Mouse (Mus musculus) layer of hippocampus, adult 9-10 months (tissue): Measurements from ENCODE around the gene Qprt.
A peak's percentile ranks its signal among the peaks of the same experiment; 100 is the strongest.

Experiments used
- DNase-seq: peaks from one replicate; pipeline ENCODE4 v3.0.0; 2022; ENCODE audit warnings: low spot score

Qprt gene

GRCm38 (mm10) chr7:127133125-127133524 is 11.1 kb upstream of the Qprt start:
- no peak for DNase-seq

DNA sequence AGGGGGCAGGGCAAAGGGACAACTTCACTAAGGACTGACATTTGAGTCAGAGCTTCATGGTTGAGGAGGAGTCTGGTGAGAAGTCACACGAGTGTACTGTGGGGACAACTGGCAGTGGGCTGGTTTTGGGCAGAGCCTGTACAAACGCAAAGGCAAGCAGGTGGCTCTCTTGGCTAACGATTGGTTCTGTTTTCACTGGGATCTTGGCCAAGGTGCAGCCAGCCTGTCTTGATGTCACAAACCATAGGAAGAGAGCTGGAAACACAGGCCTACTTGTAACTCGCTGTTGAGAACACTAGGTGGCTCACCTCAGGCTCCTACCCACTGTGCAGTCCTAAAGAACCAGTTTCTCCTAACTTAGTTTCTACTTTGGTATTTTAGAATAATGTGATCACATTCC is 7.6 kb upstream of the Qprt start:
- peak; percentile 60 for DNase-seq

DNA sequence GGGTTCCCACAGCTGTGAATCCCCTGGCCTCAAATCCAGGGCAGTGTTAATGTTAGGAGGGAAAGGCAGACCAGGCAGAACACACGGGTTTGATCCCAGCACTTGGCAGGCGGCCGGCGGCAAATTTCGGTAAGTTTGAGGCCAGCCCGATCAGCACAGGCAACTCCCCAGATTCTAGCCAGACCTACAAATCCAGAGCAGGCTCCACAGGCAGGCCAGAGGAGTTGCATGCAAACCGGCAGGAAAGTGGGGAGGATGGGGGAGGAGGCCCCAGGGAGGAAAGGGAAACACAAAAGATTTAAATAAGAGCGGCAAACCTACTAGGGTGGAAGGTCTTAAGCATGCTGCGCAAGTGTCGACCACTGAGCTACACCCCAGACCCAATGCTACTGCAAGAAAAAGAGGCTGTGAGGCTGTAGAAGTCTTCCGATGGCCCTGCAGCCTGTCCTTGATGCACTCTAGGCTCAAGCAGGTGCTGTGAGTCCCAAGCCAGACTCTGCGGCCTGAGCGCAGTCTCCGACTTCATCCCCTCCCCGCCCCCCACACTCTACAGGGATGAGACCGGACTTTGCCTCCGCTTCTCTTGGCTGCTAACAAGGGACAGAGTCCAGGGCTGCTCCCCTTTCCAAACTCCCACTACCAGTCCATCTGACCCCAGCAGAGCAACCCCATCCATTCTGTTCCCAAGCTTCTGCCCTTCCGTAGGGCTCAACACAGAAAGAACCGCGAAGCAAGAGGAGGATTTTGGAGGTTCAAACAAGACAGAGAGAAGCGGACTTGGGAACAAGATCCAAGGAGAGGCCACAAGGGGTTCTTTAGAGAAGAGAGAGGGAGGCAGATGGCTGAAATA is 740 bp downstream of the Qprt start:
- no peak for DNase-seq

- no peak for DNase-seq
Observed at GRCm38 (mm10) chr7:127118671-127119445, 3.2 kb downstream of the Qprt start.

GRCm38 (mm10) chr7:127117948-127118347 is 4.1 kb downstream of the Qprt start:
- DNase-seq, result no peak

DNA sequence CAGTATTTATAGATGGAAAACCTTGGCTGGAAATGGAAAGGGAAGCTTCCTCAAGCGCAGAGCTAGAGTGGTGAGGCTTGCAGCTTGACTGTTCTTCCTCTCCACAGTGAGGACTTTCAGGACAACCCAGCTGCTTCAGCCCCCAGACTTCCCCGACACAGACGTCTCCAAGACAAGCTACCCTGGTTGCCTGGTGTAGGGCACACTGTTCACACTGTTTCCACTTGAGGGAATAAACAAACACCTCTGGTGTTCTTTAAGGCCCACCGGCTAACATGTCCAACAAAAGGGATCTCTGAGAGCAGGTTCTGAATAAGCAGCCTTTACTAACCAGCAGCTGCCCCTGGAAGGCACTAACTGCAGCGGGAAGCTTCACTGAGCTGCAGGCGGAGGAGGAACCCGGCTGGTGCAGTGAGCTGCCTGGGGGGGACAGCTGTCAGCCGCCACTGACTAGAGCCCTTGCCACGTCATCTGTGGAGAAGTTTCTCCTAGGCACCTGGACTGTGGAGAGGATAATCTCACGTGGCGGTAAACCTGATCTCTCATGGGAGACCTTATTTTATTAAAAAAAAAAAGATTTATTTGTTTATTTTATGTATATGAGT is 5.6 kb downstream of the Qprt start:
- DNase-seq, result no peak

DNA sequence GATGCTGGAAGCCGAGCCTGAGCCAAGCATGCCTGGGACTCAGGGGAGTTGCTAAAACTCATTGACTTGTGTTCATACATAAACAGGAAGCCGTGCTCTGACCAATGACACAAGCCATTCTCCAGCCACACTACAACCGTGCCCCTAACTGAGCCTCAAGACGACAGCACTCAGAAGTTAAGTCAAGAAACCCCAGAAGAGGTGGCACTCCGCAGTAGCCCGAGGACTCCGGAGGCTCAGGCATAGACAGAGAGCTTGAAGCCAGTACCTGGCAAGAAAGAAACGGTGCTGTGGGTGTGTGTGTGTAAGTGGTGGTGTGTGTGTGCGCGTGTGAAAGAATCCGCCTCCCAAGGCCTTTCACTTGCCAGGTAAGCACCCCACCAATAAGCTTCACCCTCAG is 7.1 kb downstream of the Qprt start:
- no peak for DNase-seq

DNA sequence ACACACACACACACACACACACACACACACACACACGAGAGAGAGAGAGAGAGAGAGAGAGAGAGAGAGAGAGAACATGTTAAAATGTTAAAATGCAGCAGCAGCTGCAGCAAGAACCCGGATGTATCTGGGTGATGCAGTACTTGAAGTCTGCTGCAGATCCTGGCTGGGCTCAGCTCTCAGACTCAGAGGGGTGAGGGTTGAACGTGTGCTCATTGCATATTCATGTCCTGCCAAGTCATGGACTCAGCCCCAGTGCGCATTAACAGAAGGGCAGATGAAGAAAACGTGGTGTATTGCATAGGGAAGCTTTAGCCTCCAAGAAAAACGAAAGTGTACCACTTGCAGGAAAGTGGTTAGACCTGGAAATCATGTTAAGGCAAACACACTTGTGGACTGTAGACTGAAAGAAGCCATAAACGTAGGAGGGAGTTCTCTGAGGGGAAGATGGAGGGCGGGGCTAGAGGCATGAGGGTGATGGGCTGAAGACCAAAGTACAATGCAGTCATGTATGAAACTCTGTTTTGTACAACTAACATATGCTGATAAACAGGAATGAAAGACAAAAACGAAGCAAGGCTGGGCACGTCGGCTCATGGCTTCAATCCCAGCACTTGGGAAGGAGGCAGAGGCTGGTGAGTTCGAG is 8.3 kb downstream of the Qprt start:
- DNase-seq, result no peak

DNA sequence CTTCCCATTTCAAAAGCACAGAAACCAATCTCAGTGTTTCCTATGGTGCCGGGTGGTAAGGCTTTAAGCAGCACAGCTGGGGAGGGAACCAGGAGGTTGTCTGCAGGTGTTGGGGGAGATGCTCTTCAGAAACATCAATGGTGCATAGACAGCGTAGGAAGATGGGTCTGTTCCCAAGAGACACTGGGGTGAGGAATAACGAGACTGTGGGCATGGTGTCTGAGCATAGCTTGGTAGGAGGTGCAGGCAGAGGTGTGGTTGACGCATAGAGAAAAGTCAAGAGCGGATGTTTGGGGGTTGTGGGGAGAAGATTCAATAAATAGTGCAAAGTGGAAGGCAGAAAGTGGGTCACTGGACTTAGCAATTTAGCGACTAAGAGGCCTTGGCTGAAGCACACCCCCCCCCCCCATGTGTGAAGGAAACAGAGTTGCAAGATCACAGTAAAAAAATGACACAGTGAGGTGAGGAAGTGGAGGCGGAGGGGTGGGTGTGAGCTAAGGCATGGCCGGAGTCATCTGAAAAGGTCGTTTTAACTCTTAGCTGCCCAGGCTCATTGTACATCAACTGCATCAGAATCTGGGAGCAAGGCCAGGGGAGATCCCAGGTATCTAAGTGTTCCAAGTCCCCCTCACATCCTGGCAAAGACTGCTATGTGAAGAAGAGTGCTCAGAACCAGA is 9.0 kb downstream of the Qprt start:
- no peak for DNase-seq

DNA sequence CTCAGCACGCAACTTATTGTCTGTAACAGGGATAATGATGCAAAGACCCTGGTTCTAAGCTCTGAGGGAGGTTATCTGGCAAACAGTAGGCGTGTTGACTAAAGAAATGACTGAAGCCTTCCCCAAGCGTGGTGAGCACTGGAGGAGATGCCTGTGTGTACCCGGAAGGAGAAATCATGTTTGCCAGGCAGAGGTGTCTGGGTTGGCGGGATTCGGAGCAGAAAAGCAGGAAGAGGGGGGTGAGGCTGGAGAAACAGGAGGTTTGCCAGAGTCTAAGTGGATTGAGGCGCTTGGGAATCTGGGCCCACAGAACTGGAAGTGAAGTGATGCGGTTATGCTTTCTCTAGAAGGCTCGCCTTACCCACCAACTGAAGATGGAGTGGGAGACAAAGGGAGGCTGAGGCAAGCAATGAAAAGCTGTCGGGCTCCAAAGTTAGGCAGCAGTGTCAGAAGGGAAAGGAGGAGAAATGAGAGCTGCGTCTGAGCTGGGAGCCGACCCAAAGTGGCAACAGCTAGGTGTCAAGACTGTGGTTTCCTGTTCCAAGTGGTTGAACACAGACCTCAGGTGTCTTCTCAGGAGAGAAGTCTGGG is 9.7 kb downstream of the Qprt start:
- DNase-seq, result no peak

DNA sequence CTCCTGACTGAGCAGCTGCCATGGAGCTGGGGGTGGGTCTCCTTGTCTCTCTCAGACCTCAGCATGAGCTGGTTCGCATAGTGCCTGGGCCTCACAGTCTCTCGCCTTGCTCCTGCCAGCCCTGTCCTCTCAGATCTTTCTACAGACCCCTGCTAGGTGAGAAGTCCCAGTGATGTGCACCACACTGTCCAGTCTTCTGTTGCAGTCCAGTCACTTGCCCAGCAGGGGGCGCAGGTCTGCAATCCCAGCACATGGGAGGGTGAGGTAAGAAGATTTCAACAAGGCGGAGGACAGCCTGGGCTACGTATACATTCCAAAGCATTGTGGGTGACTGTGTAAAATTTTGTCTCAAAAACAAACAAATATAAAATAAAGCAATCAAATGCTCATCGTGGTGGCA is 10.6 kb downstream of the Qprt start:
- no peak for DNase-seq

- DNase-seq, result peak; percentile 68
Observed at GRCm38 (mm10) chr7:127110239-127111007, 11.6 kb downstream of the Qprt start.

- no peak for DNase-seq
Observed at GRCm38 (mm10) chr7:127105551-127105950, 16.5 kb downstream of the Qprt start.

GRCm38 (mm10) chr7:127104560-127105332 is 17.3 kb downstream of the Qprt start:
- DNase-seq, result peak; percentile 81

DNA sequence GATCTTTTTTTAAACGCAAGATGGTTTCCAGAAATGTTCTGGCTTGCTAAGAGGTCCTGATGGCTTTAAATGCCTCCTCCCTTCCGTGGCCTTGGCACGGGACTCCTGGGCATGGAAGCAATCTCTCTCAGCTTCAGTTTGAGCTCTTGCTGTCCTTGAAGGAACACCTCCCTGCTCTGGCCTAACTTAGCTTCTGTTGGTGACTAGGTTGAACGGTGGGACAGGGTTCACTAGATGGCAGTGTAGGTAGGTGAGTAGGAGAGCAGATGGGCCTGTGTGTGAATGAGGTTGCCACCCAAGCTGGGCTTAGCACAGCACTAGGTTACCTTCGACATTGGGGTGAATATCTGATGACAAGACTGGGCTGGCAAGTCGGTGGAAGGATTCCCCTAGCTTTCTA is 18.1 kb downstream of the Qprt start:
- DNase-seq, result no peak

- no peak for DNase-seq
Observed at GRCm38 (mm10) chr7:127102148-127102547, 19.9 kb downstream of the Qprt start.

- no peak for DNase-seq
Observed at GRCm38 (mm10) chr7:127101451-127102016, 20.5 kb downstream of the Qprt start.

- DNase-seq, result no peak
Observed at GRCm38 (mm10) chr7:127099528-127099927, 22.5 kb downstream of the Qprt start.

DNA sequence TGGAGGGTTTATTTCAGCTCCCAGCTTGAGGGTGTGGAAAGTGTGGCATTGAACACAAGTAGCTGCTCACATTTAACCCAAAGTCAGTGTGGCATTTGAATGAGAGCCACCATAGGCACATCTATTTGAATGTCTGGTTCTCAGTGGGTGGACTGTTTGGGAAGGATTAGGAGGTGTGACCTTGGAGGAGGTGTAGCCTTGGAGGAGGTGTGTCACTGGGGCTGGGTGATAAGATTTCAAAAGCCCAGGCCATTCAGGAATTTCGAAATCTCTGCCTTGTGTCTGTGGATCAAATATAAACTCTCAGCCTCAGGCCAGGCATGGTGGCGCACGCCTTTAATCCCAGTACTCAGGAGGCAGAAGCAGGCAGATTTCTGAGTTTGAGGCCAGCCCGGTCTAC is 23.1 kb downstream of the Qprt start:
- DNase-seq, result no peak

DNA sequence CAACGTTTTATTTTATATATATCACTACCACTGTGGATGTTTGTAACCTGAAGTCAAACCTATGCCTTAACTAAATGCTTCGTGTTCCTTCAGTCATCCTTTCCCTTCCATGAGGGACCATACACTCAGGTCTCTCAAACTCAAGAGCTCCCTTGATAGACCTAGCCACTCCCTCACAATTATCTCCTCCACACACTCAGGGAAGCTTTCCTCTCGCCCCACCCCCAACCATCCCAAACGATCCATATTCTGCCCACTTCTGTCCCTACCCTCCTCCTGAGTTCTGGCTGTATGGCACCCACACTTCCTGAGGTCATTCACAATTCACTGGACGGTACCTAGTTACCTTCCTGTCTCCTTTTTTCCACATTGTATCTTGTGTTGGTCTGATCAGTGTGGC is 23.5 kb downstream of the Qprt start:
- no peak for DNase-seq
